ENCODE assay signal across 9 mouse cellular contexts in genomic region chr10:66922314-66922713, GRCm38 (mm10).
A peak's percentile ranks its signal among the peaks of the same experiment; 100 is the strongest.
DNase-seq lines count a peak whose midpoint lies in the region; ATAC-seq and TF ChIP-seq lines count a peak whose summit lies in the region.
"Had no signal": no experiment of that assay in that cellular context is flagged by ENCODE, and none has a peak within 500 bp of the region (broad histone marks: within the 10 kb centered on the region; RNA-seq: fewer than 3 reads in every experiment).

No protein-coding gene starts in this region.

- no peak for TF ChIP-seq POLR2A in liver, adult 2 months (IDR thresholded peaks at IDR 0.05; ENCODE audit: extremely low read depth, insufficient read depth, low read length)
- no peak for TF ChIP-seq POLR2A in myocyte (IDR thresholded peaks at IDR 0.05; ENCODE audit: insufficient read length, low read depth)

- 9% methylated on average over 6 of the region's 6 CpGs for WGBS in liver, adult 2 months
- whole genome bisulfite sequencing in forebrain, embryonic 11.5 days = 79% methylated on average over 6 of the region's 6 CpGs
- WGBS in intestine, embryonic 14.5 days = 58% methylated on average over 6 of the region's 6 CpGs

- ATAC-seq in forebrain, embryonic 11.5 days (replicated peaks; ENCODE audit: low FRiP score) = no peak
- ATAC-seq in intestine, embryonic 14.5 days (replicated peaks; ENCODE audit: low FRiP score, low TSS enrichment, low read depth) = no peak

- H3K4me1 ChIP-seq in liver, adult 2 months (ENCODE audit: control insufficient read depth, insufficient read depth, low read length) = peaks cover 16% of the 10 kb centered on the region
- peaks cover 12% of the 10 kb centered on the region for H3K4me1 ChIP-seq in forebrain, embryonic 11.5 days (replicated peaks; ENCODE audit: control insufficient read depth, insufficient read depth, low read length)
- H3K4me1 ChIP-seq in intestine, embryonic 14.5 days (replicated peaks; ENCODE audit: control insufficient read depth, insufficient read depth, low read length) = peaks cover 30% of the 10 kb centered on the region

- no peaks in the 10 kb centered on the region for H3K27me3 ChIP-seq in liver, adult 2 months (ENCODE audit: control insufficient read depth, insufficient read depth, low read length)
- no peaks in the 10 kb centered on the region for H3K27me3 ChIP-seq in forebrain, embryonic 11.5 days (ENCODE audit: control insufficient read depth, insufficient read depth, low read length)
- H3K27me3 ChIP-seq in intestine, embryonic 14.5 days (replicated peaks; ENCODE audit: control insufficient read depth, insufficient read depth, low read length) = no peaks in the 10 kb centered on the region
- no peaks in the 10 kb centered on the region for H3K27me3 ChIP-seq in myocyte (ENCODE audit: control insufficient read depth, insufficient read depth, insufficient read length)

- TF ChIP-seq CTCF in liver, adult 2 months (IDR thresholded peaks at IDR 0.05; ENCODE audit: low read depth, low read length) = no peak; the same call in 1 of the 2 replicates

- no peak overlapping the region for H3K4me3 ChIP-seq in liver, adult 2 months (ENCODE audit: insufficient read depth, low read depth, low read length)
- no peak overlapping the region for H3K4me3 ChIP-seq in forebrain, embryonic 11.5 days (ENCODE audit: low read depth, low read length)
- no peak overlapping the region for H3K4me3 ChIP-seq in intestine, embryonic 14.5 days (ENCODE audit: low read depth, low read length)
- H3K4me3 ChIP-seq in myocyte = no peak overlapping the region

- peak overlapping the region; percentile 72 for H3K27ac ChIP-seq in liver, adult 2 months (replicated peaks; ENCODE audit: insufficient read depth, low read depth, low read length)
- peak overlapping the region; percentile 90; the same call in 1 of the 2 replicates for H3K27ac ChIP-seq in forebrain, embryonic 11.5 days (ENCODE audit: low read depth, low read length)
- H3K27ac ChIP-seq in intestine, embryonic 14.5 days (ENCODE audit: low read depth) = peak overlapping the region; percentile 85

- H3ac ChIP-seq in myocyte (ENCODE audit: control insufficient read depth, insufficient read length) = no peak overlapping the region

- peak; percentile 89 for DNase-seq in liver, adult 2 months (ENCODE audit: extremely low read depth, low read depth, low spot score)
- DNase-seq in liver = no peak
- no peak for DNase-seq in forebrain, embryonic 11.5 days (ENCODE audit: low spot score)
- DNase-seq in intestine, embryonic 14.5 days (ENCODE audit: low spot score) = no peak
- no peak for DNase-seq in yolk sac, embryonic 10.5 days (ENCODE audit: low spot score)
- DNase-seq in retina, embryonic 14.5 days (ENCODE audit: low spot score) = no peak
- no peak for DNase-seq in urinary bladder, postnatal 25 days (ENCODE audit: low spot score)
- DNase-seq: cerebellum, adult 9-11 months had no signal

- no peaks in the 10 kb centered on the region for H3K36me3 ChIP-seq in liver, adult 2 months (ENCODE audit: control insufficient read depth, insufficient read depth, low read length)
- no peaks in the 10 kb centered on the region for H3K36me3 ChIP-seq in forebrain, embryonic 11.5 days (ENCODE audit: control insufficient read depth, insufficient read depth, low read length)
- H3K36me3 ChIP-seq in intestine, embryonic 14.5 days (ENCODE audit: control insufficient read depth, insufficient read depth, low read length) = no peaks in the 10 kb centered on the region
- no peaks in the 10 kb centered on the region for H3K36me3 ChIP-seq in myocyte (ENCODE audit: control insufficient read depth, insufficient read depth)

- no peaks in the 10 kb centered on the region for H3K79me2 ChIP-seq in liver, adult 2 months (ENCODE audit: control insufficient read depth, insufficient read depth, low read length)
- no peaks in the 10 kb centered on the region for H3K79me2 ChIP-seq in myocyte (ENCODE audit: control insufficient read depth, insufficient read depth)

- no peaks in the 10 kb centered on the region for H3K9me3 ChIP-seq in forebrain, embryonic 11.5 days (ENCODE audit: control insufficient read depth, low read length)
- no peaks in the 10 kb centered on the region for H3K9me3 ChIP-seq in intestine, embryonic 14.5 days (ENCODE audit: control insufficient read depth, low read length)

- no peak overlapping the region for H3K9ac ChIP-seq in liver, adult 2 months (ENCODE audit: low read depth, low read length)
- no peak overlapping the region for H3K9ac ChIP-seq in forebrain, embryonic 11.5 days (ENCODE audit: low read length)
- H3K9ac ChIP-seq in intestine, embryonic 14.5 days (ENCODE audit: low read length) = no peak overlapping the region

- no peak overlapping the region for H3K4me2 ChIP-seq in forebrain, embryonic 11.5 days (ENCODE audit: low read depth, low read length, severe bottlenecking)
- no peak overlapping the region for H3K4me2 ChIP-seq in intestine, embryonic 14.5 days (ENCODE audit: low read length)
- H3K4me2 ChIP-seq in myocyte (ENCODE audit: low read depth) = peak overlapping the region; percentile 97

TF ChIP-seq in myocyte, 11 proteins besides CTCF, POLR2A, EP300 and RAD21:
- no peak for TF ChIP-seq TCF12 (IDR thresholded peaks at IDR 0.05; ENCODE audit: insufficient read depth, poor library complexity, severe bottlenecking)
- TF ChIP-seq CEBPB (IDR thresholded peaks at IDR 0.05; ENCODE audit: insufficient read depth, poor library complexity, severe bottlenecking) = no peak
- TF ChIP-seq POLR2AphosphoS2 (IDR thresholded peaks at IDR 0.05; ENCODE audit: insufficient read length, low read depth) = no peak
- no peak for TF ChIP-seq MYOG (IDR thresholded peaks at IDR 0.05; ENCODE audit: control insufficient read depth in 1 of 3, insufficient read depth in 1 of 3, insufficient read length in 2 of 3, low read depth in 2 of 3)
- TF ChIP-seq SRF (IDR thresholded peaks at IDR 0.05; ENCODE audit: control insufficient read depth, insufficient read length, low read depth) = no peak
- TF ChIP-seq E2F4 (IDR thresholded peaks at IDR 0.05; ENCODE audit: insufficient read depth) = no peak
- no peak for TF ChIP-seq MAX (IDR thresholded peaks at IDR 0.05; ENCODE audit: low read depth)
- TF ChIP-seq REST (IDR thresholded peaks at IDR 0.05; ENCODE audit: insufficient read depth, insufficient read length) = no peak
